Mouse (Mus musculus) c-Kit-negative CD71-positive TER-119-positive erythroid progenitor cells, embryonic 14.5 days (primary cell): Measurements from ENCODE around the gene 1700016C15Rik.

Source experiments
- DNase-seq: peaks from one replicate; pipeline ENCODE4 v3.0.0-alpha.2; 2013; ENCODE audit warnings: low read depth, low spot score

Gene 1700016C15Rik

GRCm38 (mm10) chr1:177717057-177717835 lies 12.4 kb upstream of the 1700016C15Rik start:
- no peak for DNase-seq

- no peak for DNase-seq
Observed at GRCm38 (mm10) chr1:177718340-177719028, 11.1 kb upstream of the 1700016C15Rik start.

GRCm38 (mm10) chr1:177719029-177719427 lies 10.6 kb upstream of the 1700016C15Rik start:
- DNase-seq = no peak

- no peak for DNase-seq
Observed at GRCm38 (mm10) chr1:177723786-177724185, 5.8 kb upstream of the 1700016C15Rik start.

GRCm38 (mm10) chr1:177726870-177727269 lies 2.7 kb upstream of the 1700016C15Rik start:
- no peak for DNase-seq

- DNase-seq = no peak
Observed at GRCm38 (mm10) chr1:177727883-177728525, 1.6 kb upstream of the 1700016C15Rik start.

- no peak for DNase-seq
Observed at GRCm38 (mm10) chr1:177731973-177732372, 2.4 kb downstream of the 1700016C15Rik start.

GRCm38 (mm10) chr1:177737505-177738105 lies 8.0 kb downstream of the 1700016C15Rik start:
- no peak for DNase-seq

GRCm38 (mm10) chr1:177740707-177741106 lies 11.1 kb downstream of the 1700016C15Rik start:
- DNase-seq = no peak

GRCm38 (mm10) chr1:177742119-177742518 lies 12.5 kb downstream of the 1700016C15Rik start:
- DNase-seq = no peak

- no peak for DNase-seq
Observed at GRCm38 (mm10) chr1:177744521-177745325, 15.1 kb downstream of the 1700016C15Rik start.

GRCm38 (mm10) chr1:177747869-177748540 lies 18.4 kb downstream of the 1700016C15Rik start:
- no peak for DNase-seq

- DNase-seq = no peak
Observed at GRCm38 (mm10) chr1:177753496-177753895, 23.9 kb downstream of the 1700016C15Rik start.

- no peak for DNase-seq
Observed at GRCm38 (mm10) chr1:177757249-177757648, 27.6 kb downstream of the 1700016C15Rik start.

GRCm38 (mm10) chr1:177768931-177769330 lies 39.3 kb downstream of the 1700016C15Rik start:
- DNase-seq = no peak

GRCm38 (mm10) chr1:177777397-177777796 lies 47.8 kb downstream of the 1700016C15Rik start:
- DNase-seq = no peak

GRCm38 (mm10) chr1:177792835-177793234 lies 63.2 kb downstream of the 1700016C15Rik start:
- DNase-seq = no peak

GRCm38 (mm10) chr1:177794866-177795265 lies 65.3 kb downstream of the 1700016C15Rik start:
- DNase-seq = no peak

- DNase-seq = peak; percentile 42
Observed at GRCm38 (mm10) chr1:177795421-177796192, 66.0 kb downstream of the 1700016C15Rik start.
